Mouse (Mus musculus): Measurements from ENCODE around the gene Olfr769. TPM values are rescaled to one million over a fixed set of nuclear protein-coding genes. Genes with fewer than 3 reads are reported as not detected.
"Not testable (repeated sequence)": the region's sequence is repeated elsewhere in the genome, so short reads cannot be mapped to it uniquely, and the experiment has no call there.

Olfr769 gene
- total RNA-seq (2022): not detected

GRCm38 (mm10) chr10:129117761-129118160 is at the start of gene Olfr769:
Gene Olfr769, minus strand, starts transcription at chr10:129117861.
- no peak for DNase-seq (ENCODE audit: low spot score in 2 of 2)

GRCm38 (mm10) chr10:129164651-129165050 is 47.0 kb upstream of the Olfr769 start, which contains the start of gene Olfr771:
Gene Olfr771, minus strand, starts transcription at chr10:129164751.
- no peak for DNase-seq (ENCODE audit: low spot score in 2 of 2)

GRCm38 (mm10) chr10:129138898-129139297 is 21.2 kb upstream of the Olfr769 start, which contains the start of gene Olfr770:
Gene Olfr770, minus strand, starts transcription at chr10:129138998.
- DNase-seq (ENCODE audit: low spot score in 2 of 2): no peak

- DNase-seq (ENCODE audit: low spot score in 2 of 2): no peak
Observed at GRCm38 (mm10) chr10:129115146-129115545, 2.5 kb downstream of the Olfr769 start.

GRCm38 (mm10) chr10:129101231-129101630 is 16.4 kb downstream of the Olfr769 start:
- DNase-seq (ENCODE audit: low spot score in 2 of 2): no peak

- DNase-seq (ENCODE audit: low spot score in 2 of 2): no peak
Observed at GRCm38 (mm10) chr10:129099275-129099674, 18.4 kb downstream of the Olfr769 start, which contains the start of gene Olfr768. Gene Olfr768, minus strand, starts transcription at chr10:129099375.

GRCm38 (mm10) chr10:129082810-129083209 is 34.9 kb downstream of the Olfr769 start, which contains the start of gene Olfr767:
Gene Olfr767, minus strand, starts transcription at chr10:129082910.
- DNase-seq (ENCODE audit: low spot score in 2 of 2): not testable (repeated sequence)

- DNase-seq (ENCODE audit: low spot score in 2 of 2): no peak
Observed at GRCm38 (mm10) chr10:129068877-129069276, 48.8 kb downstream of the Olfr769 start, which contains the start of gene Olfr766-ps1. Gene Olfr766-ps1, minus strand, starts transcription at chr10:129068977.

Other genes starting within 250 kb of the Olfr769 start
- 10 to 100 TPM; 19.9 to 22.7 (median 22.3) TPM for gene Gdf11, start 226.1 kb downstream of the Olfr769 start, total RNA-seq (2022)
- 100 to 1,000 TPM in 2 of 4 experiments, 10 to 100 TPM in 2; 76.9 to 199 (median 126) TPM for gene Cd63, start 216.9 kb downstream of the Olfr769 start, total RNA-seq (2022)
- gene Rdh5, start 195.0 kb downstream of the Olfr769 start, total RNA-seq (2022): 1 to 10 TPM; 4.5 to 7.8 (median 7.2) TPM
- 100 to 1,000 TPM in 2 of 4 experiments, 10 to 100 TPM in 2; 69.0 to 104 (median 90.6) TPM for gene Bloc1s1, start 193.8 kb downstream of the Olfr769 start, total RNA-seq (2022)
- gene Itga7, start 184.0 kb downstream of the Olfr769 start, total RNA-seq (2022): 10 to 100 TPM; 29.5 to 35.4 (median 31.6) TPM
- gene Mettl7b, start 156.9 kb downstream of the Olfr769 start, total RNA-seq (2022): not detected
- not detected for gene Olfr9, start 128.4 kb downstream of the Olfr769 start, total RNA-seq (2022)
- not detected for gene Olfr763, start 107.1 kb downstream of the Olfr769 start, total RNA-seq (2022)
- not detected for gene Olfr764-ps1, start 78.0 kb downstream of the Olfr769 start, total RNA-seq (2022)
- gene Olfr765, start 67.9 kb downstream of the Olfr769 start, total RNA-seq (2022): not detected
- gene Olfr766-ps1, start 48.9 kb downstream of the Olfr769 start, total RNA-seq (2022): not detected
- under 1 TPM in 1 of 4 experiments, not detected in 3; 0.11 TPM for gene Olfr767, start 35.0 kb downstream of the Olfr769 start, total RNA-seq (2022)
- not detected for gene Olfr768, start 18.5 kb downstream of the Olfr769 start, total RNA-seq (2022)
- gene Olfr770, start 21.1 kb upstream of the Olfr769 start, total RNA-seq (2022): not detected
- not detected for gene Olfr771, start 46.9 kb upstream of the Olfr769 start, total RNA-seq (2022)
- gene Olfr772, start 60.1 kb upstream of the Olfr769 start, total RNA-seq (2022): not detected
- not detected for gene Olfr773, start 69.6 kb upstream of the Olfr769 start, total RNA-seq (2022)
- not detected for gene Olfr774, start 118.3 kb upstream of the Olfr769 start, total RNA-seq (2022)
- gene Olfr775, start 130.6 kb upstream of the Olfr769 start, total RNA-seq (2022): under 1 TPM in 1 of 4 experiments, not detected in 3; 0.12 TPM
- not detected for gene Olfr776, start 141.3 kb upstream of the Olfr769 start, total RNA-seq (2022)
- not detected for gene Olfr777, start 153.6 kb upstream of the Olfr769 start, total RNA-seq (2022)
- not detected for gene Olfr780, start 200.3 kb upstream of the Olfr769 start, total RNA-seq (2022)
- not detected for gene Olfr781, start 211.0 kb upstream of the Olfr769 start, total RNA-seq (2022)
- not detected for gene Olfr782, start 231.0 kb upstream of the Olfr769 start, total RNA-seq (2022)